Mouse (Mus musculus): ENCODE data around the gene Engase. TPM values are rescaled to one million over a fixed set of nuclear protein-coding genes. Genes with fewer than 3 reads are reported as not detected.

Gene Engase
- polyA plus RNA-seq, 1 experiment from 2014 or later = 8.8 TPM

DNA sequence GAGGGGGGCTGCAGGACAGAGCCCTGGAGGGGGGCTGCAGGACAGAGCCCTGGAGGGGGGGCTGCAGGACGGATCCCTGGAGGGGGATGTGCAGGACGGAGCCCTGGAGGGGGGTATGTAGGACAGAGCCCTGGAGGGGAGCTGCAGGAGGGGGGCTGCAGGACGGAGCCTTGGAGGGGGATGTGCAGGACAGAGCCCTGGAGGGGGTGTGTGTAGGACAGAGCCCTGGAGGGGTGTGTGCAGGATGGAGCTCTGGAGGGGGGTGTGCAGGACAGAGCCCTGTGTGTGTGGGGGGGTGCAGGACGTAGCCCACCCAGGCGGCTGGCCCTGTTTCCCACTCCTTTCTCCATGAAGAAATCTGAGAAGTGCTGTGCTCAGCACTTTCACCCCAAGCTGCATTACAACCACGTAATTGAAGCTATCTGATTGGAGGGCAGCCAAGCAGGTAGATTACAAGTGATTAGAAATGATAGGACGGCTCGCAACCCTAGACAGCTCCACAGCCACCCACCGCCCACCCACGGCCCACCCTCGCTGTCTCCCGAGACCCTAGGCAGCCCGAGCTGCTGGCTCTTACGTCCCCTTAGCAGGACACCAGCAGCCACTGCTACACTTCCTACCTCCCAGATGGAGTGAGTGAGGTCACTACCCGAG, 35.8 kb downstream of the Engase start:
- Histone ChIP-seq H3K9me3 (replicated peaks) (no peaks in the 10 kb centered on the region), H3K4me1 (replicated peaks) (no peaks in the 10 kb centered on the region), H3K4me3 (replicated peaks) (no peak overlapping the region), H3K4me2 (no peak overlapping the region), H3K36me3 (no peaks in the 10 kb centered on the region), H3K27ac (no peak overlapping the region), H3K27me3 (0 out of 2 replicates have a peak, but pooled peaks cover 6% of the 10 kb centered on the region), H3K9ac (no peak overlapping the region)
- 50% methylated on average over 15 of the region's 15 CpGs for WGBS (ENCODE audit: insufficient replicate concordance)
- ATAC-seq (ENCODE audit: low read depth) (no peak), DNase-seq (no peak)

DNA sequence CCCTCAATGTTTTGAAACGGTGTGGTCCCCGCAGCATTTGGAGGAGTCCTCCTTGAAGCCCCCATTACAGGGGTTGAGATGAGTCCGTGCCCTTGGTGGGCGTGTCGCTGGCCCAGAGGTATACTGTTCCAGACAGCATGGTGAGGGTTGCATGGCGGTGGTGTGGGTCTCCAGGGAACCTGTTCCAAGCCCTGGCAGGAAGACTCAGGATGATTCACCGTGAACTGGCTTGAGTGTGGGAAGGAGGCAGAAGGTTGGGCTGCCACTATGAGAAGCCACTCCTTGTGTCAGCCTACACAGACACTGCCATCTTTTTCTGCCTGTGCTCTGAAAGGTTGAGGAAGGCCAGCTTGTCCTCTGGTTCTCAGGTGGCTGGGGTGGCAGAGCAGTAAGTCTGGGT, 41.3 kb downstream of the Engase start:
- Histone ChIP-seq H3K4me3 (replicated peaks) (no peak overlapping the region), H3K4me2 (no peak overlapping the region), H3K36me3 (no peaks in the 10 kb centered on the region), H3K9me3 (replicated peaks) (no peaks in the 10 kb centered on the region), H3K27me3 (0 out of 2 replicates have a peak, but pooled peaks cover 3% of the 10 kb centered on the region), H3K4me1 (replicated peaks) (no peaks in the 10 kb centered on the region), H3K9ac (no peak overlapping the region), H3K27ac (no peak overlapping the region)
- ATAC-seq (ENCODE audit: low read depth) (no peak), DNase-seq (no peak)
- WGBS (ENCODE audit: insufficient replicate concordance) = 58% methylated on average over 7 of the region's 7 CpGs

DNA sequence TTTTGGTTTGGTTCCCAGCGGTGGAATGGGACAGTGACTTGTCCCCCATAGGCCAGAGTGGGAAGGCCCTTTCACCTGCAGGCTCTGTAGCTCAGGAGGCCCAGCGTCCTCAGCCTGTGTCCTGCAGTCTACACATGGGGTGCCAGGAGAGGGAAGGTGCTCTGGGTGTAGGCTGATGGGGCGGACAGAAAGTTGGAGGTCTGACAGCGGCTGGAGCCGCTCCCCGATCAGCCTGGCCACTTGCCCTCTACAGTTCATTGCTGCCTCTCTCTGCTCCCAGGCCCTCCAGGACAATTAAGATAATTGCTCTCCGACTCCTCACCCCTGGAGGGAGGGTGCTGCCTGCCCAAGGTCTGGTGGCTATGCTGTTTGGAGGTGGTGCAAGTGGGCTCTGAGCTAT, 42.1 kb downstream of the Engase start:
- Histone ChIP-seq H3K4me3 (replicated peaks) (no peak overlapping the region), H3K4me1 (replicated peaks) (no peaks in the 10 kb centered on the region), H3K27ac (no peak overlapping the region), H3K27me3 (no peaks in the 10 kb centered on the region), H3K9me3 (replicated peaks) (no peaks in the 10 kb centered on the region), H3K4me2 (no peak overlapping the region), H3K36me3 (no peaks in the 10 kb centered on the region), H3K9ac (no peak overlapping the region)
- DNase-seq = no peak
- ATAC-seq (ENCODE audit: low read depth) = no peak
- 66% methylated on average over 7 of the region's 7 CpGs for WGBS (ENCODE audit: insufficient replicate concordance)

DNA sequence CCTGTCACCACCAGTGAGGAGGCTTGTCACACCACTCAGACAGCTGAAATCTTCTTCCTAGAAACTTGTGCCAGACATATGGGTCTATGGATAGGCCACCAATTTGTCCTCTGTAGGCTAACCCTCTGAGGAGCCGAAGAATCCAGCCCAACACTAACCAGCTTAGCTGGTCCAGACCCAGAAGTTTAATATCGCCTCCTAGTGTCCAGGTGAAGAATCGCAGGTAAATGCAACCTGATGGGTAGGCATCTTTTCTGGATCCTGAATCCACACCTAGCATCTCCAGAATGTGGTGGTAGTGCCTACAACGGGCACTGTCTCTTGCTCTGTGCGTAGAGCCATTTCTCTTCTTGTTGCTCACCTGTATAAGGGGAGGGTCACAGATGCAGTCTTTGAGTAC, 43.6 kb downstream of the Engase start:
- H3K27ac ChIP-seq = no peak overlapping the region
- H3K27me3 ChIP-seq = 0 out of 2 replicates have a peak, but pooled peaks cover under 1% of the 10 kb centered on the region
- H3K36me3 ChIP-seq = no peaks in the 10 kb centered on the region
- H3K4me3 ChIP-seq (replicated peaks) = no peak overlapping the region
- no peak overlapping the region for H3K9ac ChIP-seq
- no peak for ATAC-seq (ENCODE audit: low read depth)
- 41% methylated on average over 5 of the region's 5 CpGs for WGBS (ENCODE audit: insufficient replicate concordance)
- no peaks in the 10 kb centered on the region for H3K4me1 ChIP-seq (replicated peaks)
- H3K4me2 ChIP-seq = no peak overlapping the region
- DNase-seq = no peak
- no peaks in the 10 kb centered on the region for H3K9me3 ChIP-seq (replicated peaks)

DNA sequence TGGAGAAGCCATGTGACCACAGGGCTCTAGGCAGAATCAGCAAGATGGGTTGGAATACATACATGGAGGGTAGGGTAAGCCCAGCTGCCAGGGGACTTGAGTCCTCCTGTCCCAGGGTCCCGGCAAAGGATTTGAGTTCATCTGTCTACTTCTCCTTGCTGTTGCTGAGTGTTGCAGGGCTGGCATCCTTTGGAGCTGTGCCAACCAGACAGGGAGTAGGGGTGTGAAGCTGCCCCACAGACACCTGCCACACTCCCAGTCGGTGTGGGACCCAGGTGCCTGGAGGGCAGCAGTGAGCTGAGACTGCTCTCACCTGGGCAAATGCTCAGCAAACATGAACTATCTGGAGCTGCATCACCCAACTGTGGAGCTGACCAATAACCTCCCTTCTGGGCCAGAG, 44.3 kb downstream of the Engase start:
- Histone ChIP-seq H3K9ac (no peak overlapping the region), H3K4me3 (replicated peaks) (no peak overlapping the region), H3K27me3 (0 out of 2 replicates have a peak, but pooled peaks cover 4% of the 10 kb centered on the region), H3K4me1 (replicated peaks) (no peaks in the 10 kb centered on the region), H3K9me3 (replicated peaks) (no peaks in the 10 kb centered on the region), H3K36me3 (no peaks in the 10 kb centered on the region), H3K4me2 (no peak overlapping the region), H3K27ac (no peak overlapping the region)
- no peak for ATAC-seq (ENCODE audit: low read depth)
- WGBS (ENCODE audit: insufficient replicate concordance) = 64% methylated on average over 2 of the region's 2 CpGs
- DNase-seq = no peak

DNA sequence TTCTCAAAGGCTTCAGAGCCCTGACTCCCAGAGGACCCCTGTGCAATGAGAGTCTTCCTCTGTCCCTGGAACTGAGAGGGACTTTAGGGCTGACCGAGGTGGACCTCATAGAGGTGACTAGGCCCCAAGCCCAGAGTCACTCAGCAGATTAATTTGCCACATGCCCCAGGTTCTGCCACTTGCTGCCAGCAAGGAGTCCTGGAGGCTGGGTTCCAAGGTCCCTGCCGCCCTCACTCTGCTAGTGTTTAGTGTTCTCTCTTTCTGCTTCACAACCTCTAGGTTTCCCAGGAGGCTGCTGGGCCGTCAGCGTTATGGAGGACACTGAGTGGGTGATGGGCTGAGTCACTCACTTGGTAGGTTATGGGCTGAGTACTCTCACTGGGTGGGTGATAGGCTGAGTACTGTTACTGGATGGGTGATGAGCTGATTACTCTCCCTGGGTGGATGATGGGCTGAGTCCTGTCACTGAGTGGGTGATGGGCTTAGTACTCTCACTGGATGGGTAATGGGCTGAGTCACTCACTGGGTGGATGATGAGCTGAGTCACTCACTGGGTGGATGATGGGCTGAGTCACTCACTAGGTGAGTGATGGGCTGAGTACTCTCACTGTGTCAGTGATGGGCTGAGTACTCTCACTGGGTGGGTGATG, 47.0 kb downstream of the Engase start:
- Histone ChIP-seq H3K27me3 (0 out of 2 replicates have a peak, but pooled peaks cover 4% of the 10 kb centered on the region), H3K9ac (no peak overlapping the region), H3K4me3 (replicated peaks) (no peak overlapping the region), H3K4me2 (no peak overlapping the region), H3K27ac (no peak overlapping the region), H3K4me1 (replicated peaks) (no peaks in the 10 kb centered on the region), H3K36me3 (no peaks in the 10 kb centered on the region), H3K9me3 (replicated peaks) (no peaks in the 10 kb centered on the region)
- no peak for ATAC-seq (ENCODE audit: low read depth)
- 57% methylated on average over 4 of the region's 4 CpGs for WGBS (ENCODE audit: insufficient replicate concordance)
- no peak for DNase-seq

DNA sequence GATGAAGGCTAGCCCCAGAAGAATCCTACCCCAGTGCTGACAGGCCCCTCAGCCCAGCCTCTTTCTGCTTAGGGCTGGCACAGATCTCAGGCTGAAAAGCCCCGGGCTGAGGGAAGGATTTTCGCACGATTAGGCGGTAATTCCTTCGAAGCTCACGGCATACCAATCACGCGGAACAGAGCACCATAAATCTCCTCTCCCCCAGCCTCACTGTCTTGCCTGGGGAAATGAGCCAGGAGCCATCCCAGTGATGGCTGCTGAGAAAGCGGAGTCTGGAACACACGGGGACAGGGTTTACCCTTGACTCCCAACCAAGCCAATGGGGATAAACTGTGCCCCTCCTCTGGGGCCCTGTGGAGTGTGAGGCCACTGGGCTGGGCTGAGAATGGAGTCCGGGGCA, 48.4 kb downstream of the Engase start:
- no peak overlapping the region for H3K4me2 ChIP-seq
- H3K4me1 ChIP-seq (replicated peaks) = no peaks in the 10 kb centered on the region
- H3K36me3 ChIP-seq = no peaks in the 10 kb centered on the region
- no peak for DNase-seq
- H3K9ac ChIP-seq = no peak overlapping the region
- no peak for ATAC-seq (ENCODE audit: low read depth)
- H3K9me3 ChIP-seq (replicated peaks) = no peaks in the 10 kb centered on the region
- 62% methylated on average over 11 of the region's 11 CpGs for WGBS (ENCODE audit: insufficient replicate concordance)
- H3K4me3 ChIP-seq (replicated peaks) = no peak overlapping the region
- H3K27ac ChIP-seq = no peak overlapping the region
- 0 out of 2 replicates have a peak, but pooled peaks cover 4% of the 10 kb centered on the region for H3K27me3 ChIP-seq

DNA sequence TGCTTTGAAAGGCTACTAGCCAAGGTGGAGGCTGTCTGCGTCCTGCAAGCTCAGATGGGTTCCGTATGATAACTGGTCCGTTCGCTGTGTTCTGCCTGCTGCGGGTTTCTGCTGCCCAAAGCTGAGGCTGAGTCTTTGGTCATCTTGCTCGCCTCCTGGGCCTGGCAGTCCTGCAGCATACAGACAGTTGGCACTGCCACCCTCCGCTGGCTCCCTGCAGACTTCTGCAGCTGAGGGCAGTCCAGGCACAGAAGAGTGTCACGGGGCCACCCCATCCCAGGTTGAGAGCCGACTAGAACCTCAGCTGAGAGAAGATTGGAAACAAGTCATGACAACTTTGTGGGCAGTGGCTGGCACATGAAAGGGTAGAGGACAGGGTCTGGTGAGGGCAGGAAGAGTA, 52.1 kb downstream of the Engase start:
- Histone ChIP-seq H3K27me3 (0 out of 2 replicates have a peak, but pooled peaks cover 4% of the 10 kb centered on the region), H3K9me3 (replicated peaks) (no peaks in the 10 kb centered on the region)
- DNase-seq = no peak

DNA sequence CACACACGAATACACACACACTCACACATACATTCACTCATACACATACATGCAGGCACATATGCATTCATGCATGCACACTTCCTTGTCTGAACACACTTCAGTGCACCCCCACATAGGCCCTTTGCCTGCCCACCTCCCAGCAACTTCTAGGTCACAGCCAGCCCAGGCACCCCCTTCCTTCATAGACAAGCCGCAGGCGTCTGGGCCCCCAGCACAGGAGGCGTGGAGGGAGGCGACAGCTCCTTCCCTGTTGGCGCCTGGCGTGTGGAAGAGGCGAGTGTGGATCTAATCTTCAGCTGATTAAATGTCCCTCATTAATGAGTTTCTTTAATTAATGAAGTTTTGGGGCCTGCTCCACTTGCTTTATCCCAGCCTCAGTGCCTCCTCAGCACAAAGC, 53.7 kb downstream of the Engase start:
- H3K9me3 ChIP-seq (replicated peaks) = no peaks in the 10 kb centered on the region
- no peak overlapping the region for H3K4me3 ChIP-seq (replicated peaks)
- H3K4me2 ChIP-seq = no peak overlapping the region
- H3K4me1 ChIP-seq (replicated peaks) = no peaks in the 10 kb centered on the region
- no peak overlapping the region for H3K27ac ChIP-seq
- no peak overlapping the region for H3K9ac ChIP-seq
- DNase-seq (no peak), ATAC-seq (ENCODE audit: low read depth) (no peak)
- 0 out of 2 replicates have a peak, but pooled peaks cover 3% of the 10 kb centered on the region for H3K27me3 ChIP-seq
- 70% methylated on average over 8 of the region's 8 CpGs for WGBS (ENCODE audit: insufficient replicate concordance)
- H3K36me3 ChIP-seq = no peaks in the 10 kb centered on the region

More for the DNA sequence above, 52.1 kb downstream of the Engase start:
- Histone ChIP-seq H3K27ac (no peak overlapping the region), H3K4me3 (replicated peaks) (no peak overlapping the region), H3K36me3 (no peaks in the 10 kb centered on the region), H3K9ac (no peak overlapping the region), H3K4me1 (replicated peaks) (no peaks in the 10 kb centered on the region), H3K4me2 (no peak overlapping the region)
- ATAC-seq (ENCODE audit: low read depth) = no peak
- 67% methylated on average over 9 of the region's 9 CpGs for whole genome bisulfite sequencing (ENCODE audit: insufficient replicate concordance)

DNA sequence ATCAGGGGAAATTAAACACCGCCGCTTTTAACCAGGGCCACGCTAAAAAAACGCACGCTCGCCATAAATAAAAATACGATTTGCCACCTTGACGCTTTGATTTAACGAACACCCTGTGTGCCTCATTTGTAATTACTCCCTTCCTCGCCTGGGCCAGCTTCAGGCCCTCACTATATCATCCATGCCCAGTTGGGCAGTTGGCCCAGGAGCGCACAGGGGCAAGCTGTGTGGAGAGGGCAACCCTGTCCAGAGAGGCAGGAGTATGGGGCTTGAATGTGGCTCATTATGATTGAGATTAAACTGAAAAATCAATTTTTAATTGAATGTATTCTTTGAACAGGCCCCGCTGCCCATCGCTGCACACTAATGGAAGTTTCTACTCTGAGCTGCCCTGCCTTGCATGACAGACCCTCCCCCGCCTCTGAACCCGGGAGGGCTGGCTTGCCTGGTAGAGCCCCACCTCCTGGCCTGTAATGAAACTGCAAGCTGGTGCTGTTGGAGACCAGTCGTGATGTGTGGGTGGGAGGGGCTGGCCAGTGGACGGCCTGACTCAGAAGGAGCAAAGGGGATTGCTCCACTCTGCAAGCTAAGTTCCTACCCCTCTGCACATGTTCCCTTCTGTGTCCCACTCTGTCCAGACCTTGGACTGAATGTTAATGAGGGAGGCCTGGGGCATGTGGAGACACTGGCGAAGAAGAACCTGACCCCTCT, 57.9 kb downstream of the Engase start:
- ATAC-seq (ENCODE audit: low read depth) (no peak), DNase-seq (no peak)
- H3K9ac ChIP-seq = no peak overlapping the region
- no peak overlapping the region for H3K4me3 ChIP-seq (replicated peaks)
- H3K36me3 ChIP-seq = no peaks in the 10 kb centered on the region
- H3K4me2 ChIP-seq = no peak overlapping the region
- H3K9me3 ChIP-seq (replicated peaks) = no peaks in the 10 kb centered on the region
- H3K4me1 ChIP-seq (replicated peaks) = no peaks in the 10 kb centered on the region
- 0 out of 2 replicates have a peak, but pooled peaks cover 4% of the 10 kb centered on the region for H3K27me3 ChIP-seq
- no peak overlapping the region for H3K27ac ChIP-seq
- WGBS (ENCODE audit: insufficient replicate concordance) = 30% methylated on average over 18 of the region's 18 CpGs

DNA sequence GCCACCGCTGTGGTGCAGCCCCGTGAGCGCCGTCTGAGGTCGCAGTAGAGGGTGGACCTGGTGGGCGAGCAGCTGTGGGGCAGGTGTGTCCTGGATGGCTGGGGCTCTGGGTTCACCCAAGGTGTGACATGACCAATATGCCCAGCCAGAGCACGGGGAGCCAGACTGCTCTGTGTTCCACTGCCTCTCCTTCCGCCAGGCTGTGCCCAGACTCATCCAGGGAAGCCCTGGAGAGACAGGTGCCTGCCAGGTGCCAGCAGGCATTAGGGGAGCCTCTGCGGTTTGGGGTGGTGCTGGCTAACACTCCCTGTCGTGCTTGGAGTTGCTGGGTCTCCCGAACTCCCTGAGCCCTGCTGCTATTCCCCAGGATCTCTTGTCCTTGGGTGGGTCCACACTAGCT, 61.4 kb downstream of the Engase start:
- Histone ChIP-seq H3K9me3 (replicated peaks) (no peaks in the 10 kb centered on the region), H3K9ac (no peak overlapping the region), H3K4me1 (replicated peaks) (no peaks in the 10 kb centered on the region), H3K36me3 (no peaks in the 10 kb centered on the region), H3K27ac (no peak overlapping the region), H3K4me2 (no peak overlapping the region), H3K27me3 (0 out of 2 replicates have a peak, but pooled peaks cover 10% of the 10 kb centered on the region), H3K4me3 (replicated peaks) (no peak overlapping the region)
- ATAC-seq (ENCODE audit: low read depth) = no peak
- 67% methylated on average over 11 of the region's 11 CpGs for WGBS (ENCODE audit: insufficient replicate concordance)
- no peak for DNase-seq

Measured in liver, embryonic 13.5 days (tissue).